Mouse (Mus musculus) cerebellum, adult 11-12 months (tissue): ENCODE data around the gene Apoa2.

Source experiments
- DNase-seq: peaks from one replicate; pipeline ENCODE4 v3.0.0; 2022

Gene Apoa2

GRCm38 (mm10) chr1:171224857-171225256, at the start of gene Apoa2:
Gene Apoa2 (plus strand): TSS chr1:171225054.
- DNase-seq, result no peak

GRCm38 (mm10) chr1:171179487-171180171, 45.2 kb upstream of the Apoa2 start:
- no peak for DNase-seq

GRCm38 (mm10) chr1:171183025-171183424, 41.8 kb upstream of the Apoa2 start:
- DNase-seq, result no peak

- DNase-seq, result no peak
These were observed 41.2 kb upstream of the Apoa2 start for GRCm38 (mm10) chr1:171183620-171184019.

- no peak for DNase-seq
These were observed 40.5 kb upstream of the Apoa2 start for GRCm38 (mm10) chr1:171184314-171184713.

GRCm38 (mm10) chr1:171185655-171186054, 39.2 kb upstream of the Apoa2 start:
- no peak for DNase-seq

DNA sequence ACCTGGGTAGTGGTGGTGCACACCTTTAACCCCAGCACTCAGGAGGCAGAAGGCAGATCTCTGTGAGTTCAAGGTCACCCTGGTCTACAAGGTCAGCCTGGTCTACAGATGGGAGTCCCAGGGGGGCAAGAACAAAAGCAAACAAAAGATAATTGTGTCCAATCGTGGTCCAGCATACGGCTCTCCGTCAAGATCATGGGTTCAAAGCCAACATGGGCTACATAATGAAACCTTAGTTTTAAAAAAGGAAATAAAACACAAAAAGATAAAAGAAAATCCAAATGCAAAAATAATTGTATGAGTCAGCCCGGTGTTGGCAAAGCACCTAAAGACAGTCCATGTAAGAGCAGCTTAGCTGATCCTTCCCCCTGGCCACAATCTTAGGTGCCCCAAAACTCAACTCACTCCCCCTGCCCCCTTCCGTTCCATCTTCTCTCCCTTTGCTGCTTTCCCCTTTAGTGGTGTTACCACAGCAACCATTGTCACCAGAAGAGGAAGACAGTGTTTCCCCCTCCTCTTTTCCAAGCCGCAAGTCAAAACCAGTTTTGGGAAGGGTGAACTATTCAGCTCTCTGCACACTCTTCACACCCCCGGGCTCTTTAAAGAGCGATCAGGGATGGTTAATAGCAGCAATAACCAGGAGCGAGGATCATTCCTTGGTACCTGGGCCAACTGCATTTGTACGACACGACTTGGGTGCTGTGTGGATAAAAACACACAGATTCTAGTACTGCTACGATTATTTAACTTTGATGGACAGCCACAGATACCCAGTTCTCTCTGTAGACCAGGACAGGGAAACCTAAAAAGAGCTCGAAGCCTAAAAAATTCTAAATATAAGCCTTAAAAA, 36.8 kb upstream of the Apoa2 start:
- no peak for DNase-seq

- DNase-seq, result no peak
These were observed 35.8 kb upstream of the Apoa2 start for GRCm38 (mm10) chr1:171189046-171189445.

- no peak for DNase-seq
These were observed 35.3 kb upstream of the Apoa2 start for GRCm38 (mm10) chr1:171189476-171190114.

- no peak for DNase-seq
These were observed 34.0 kb upstream of the Apoa2 start for GRCm38 (mm10) chr1:171190832-171191231.

DNA sequence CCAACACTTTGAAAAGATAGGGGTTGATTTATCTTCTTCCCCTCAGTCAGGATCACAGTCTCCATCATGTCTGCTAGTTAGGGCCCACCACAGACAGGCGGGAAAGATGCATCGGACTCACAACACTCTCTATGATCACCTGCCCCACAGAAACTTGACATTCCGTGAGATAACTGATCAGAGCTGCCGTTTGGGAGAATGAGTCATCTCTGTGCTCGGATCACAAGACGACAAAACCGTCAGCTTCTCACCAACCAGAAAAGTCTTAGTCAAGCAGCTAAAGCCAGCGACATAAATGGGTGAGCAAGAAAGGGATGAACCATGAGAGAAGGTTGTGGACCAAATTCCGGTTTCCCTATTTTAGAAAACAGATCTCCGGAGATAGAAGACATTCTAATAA, 32.6 kb upstream of the Apoa2 start:
- DNase-seq, result no peak

DNA sequence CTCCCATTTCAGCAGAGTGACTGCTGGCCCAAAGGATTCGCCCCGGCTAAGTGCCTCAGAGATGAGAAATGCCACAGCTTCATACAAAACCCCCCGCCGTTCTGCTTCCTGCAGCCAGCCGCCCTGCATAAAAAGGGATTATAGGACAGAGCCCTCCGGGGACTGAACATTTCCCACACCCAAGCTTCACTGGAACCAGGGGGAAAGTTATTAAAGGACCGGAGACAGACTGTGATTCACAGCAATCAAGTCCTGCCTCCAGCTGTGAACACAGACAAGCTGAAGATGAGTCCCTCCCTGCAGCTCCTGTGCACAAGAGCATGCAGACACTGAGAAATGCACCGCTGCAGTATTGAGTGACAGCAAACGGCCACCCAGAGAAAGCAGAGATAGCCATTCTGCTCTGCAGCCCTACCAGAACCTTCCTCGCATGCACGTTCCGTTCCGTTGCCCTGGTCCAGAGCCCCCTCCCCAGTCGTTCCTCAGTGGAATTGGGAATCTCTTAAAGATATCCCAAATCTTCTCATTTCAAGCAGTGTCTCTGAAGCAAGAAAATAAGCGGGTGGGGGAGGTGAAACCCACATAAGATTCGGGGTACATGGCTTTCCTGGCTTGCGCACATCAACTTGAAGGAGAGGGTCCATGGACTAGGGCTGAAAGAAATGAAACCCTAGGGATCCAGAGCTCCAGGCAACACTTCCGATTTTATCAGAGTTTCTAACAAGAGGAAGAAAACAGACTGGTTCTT, 31.6 kb upstream of the Apoa2 start:
- DNase-seq, result no peak

GRCm38 (mm10) chr1:171193911-171194830, 30.7 kb upstream of the Apoa2 start:
- DNase-seq, result no peak

DNA sequence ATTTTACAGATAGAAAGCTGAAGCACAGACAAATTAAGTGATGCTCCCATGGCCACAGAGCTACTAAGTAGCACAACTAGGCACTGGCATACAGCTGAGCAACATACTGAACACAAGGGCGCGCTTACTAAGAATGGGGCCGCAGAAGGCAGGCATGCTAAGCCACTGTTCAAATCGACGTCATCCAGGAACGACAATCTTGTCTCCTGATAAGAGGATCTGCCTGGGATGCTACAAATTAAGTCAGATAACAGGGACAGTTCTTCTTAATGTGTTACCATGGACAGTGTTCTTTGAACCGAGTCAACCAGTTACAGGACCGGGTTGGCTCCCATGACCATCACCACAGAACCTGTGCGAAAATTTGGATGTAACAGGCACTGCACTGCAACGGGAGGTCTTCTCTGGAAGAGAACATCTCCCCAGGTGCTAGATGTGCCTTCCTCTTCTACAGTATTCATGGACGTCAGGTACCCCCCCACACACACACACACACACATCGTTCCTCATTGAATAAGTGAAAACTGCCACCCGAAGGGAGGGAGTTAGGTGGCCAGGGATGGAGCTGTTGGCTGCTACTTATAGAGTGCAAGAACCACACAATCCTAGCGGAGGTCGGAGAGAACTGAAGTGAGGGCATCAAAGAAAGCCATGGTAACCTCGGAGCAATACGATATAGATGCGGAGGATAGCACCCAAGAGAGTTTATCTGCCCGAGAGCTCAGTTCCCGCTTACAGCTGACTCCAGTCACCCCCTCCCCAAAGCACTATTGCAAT, 29.6 kb upstream of the Apoa2 start:
- no peak for DNase-seq

- peak; percentile 37 for DNase-seq
These were observed 28.9 kb upstream of the Apoa2 start, which contains the start of gene Pcp4l1 for GRCm38 (mm10) chr1:171195887-171196397. Gene Pcp4l1 (minus strand): TSS chr1:171196268.

DNA sequence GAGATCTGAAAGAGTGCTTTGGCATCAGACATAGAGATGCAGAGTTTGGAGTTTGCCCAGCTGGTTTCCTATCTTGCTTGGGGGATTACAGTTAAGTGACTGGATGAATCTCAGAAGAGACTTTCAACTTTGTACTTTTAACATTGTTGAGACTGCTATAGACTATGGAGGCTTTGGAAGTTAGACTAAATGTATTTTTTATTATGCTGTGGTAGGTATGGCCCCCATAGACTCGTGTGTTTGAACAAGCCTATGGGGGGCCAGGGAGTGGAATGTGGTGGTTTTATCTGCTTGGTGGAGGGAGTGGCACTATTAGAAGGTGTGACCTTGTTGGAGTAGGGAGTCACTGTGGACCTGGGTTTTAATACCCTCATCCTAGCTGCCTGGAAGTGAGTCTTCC, 25.3 kb upstream of the Apoa2 start:
- no peak for DNase-seq

DNA sequence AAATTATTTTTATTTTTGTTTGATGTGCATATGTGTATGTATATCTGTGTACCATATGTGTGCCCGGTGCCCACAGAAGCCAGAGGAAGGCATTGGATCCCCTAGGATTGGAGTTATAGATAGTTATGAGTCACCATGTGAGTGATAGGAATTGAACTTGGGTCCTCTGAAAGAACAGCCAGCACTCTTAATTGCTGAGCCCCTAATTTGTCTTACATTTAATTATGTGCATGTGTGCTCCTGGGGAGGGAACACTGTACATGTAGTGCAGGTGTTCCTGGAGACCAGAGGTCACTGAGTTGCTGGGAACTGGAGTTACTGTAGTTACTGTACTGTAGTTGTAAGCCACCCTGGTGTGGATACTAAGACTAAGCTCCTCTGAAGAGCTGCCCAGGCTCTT, 24.1 kb upstream of the Apoa2 start:
- no peak for DNase-seq

DNA sequence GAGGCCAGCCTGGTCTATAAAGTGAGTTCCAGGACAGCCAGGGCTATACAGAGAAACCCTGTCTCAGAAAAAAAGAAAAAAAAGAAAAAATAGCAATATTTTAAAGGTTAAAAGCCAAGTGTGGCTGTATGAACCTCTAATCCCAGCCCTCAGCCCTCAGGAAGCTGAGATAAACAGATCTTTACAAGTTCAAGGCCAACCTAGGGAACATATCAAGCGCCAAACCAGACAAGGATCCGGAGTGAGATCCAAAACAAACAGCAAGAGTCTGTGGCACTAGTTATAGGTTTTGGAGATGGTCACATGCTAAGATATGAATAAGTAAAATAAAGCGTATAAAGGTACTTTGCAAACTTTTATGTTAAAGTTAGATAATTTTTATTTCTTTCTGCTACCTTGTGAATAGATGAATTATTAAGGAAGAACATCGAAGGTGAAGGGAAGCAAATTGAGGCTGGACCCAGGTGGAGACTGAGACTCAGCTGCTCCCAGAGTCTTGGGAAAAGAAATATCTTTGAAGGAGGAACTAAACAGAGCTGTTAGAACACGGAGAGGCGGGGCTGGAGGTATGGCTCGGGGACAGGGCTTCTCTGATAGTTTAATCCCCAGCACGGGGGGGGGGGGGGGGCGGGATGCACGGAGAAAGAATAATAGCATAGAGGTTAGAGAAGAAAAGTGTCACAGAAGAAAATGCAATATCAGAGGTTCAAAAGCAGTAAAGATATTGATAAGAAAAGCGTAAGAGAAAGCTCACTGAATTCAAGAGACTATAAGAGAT, 21.2 kb upstream of the Apoa2 start:
- DNase-seq, result no peak

- no peak for DNase-seq
These were observed 20.6 kb upstream of the Apoa2 start for GRCm38 (mm10) chr1:171204249-171204644.
